Mouse (Mus musculus): ENCODE data around the gene Bak1.

Bak1 gene

GRCm38 (mm10) chr17:27048445-27049239, 19.8 kb upstream of the Bak1 start:
- no peak for DNase-seq

- DNase-seq = no peak
Observed at GRCm38 (mm10) chr17:27047762-27048444, 19.1 kb upstream of the Bak1 start.

GRCm38 (mm10) chr17:27045164-27045563, 16.4 kb upstream of the Bak1 start:
- DNase-seq = no peak

GRCm38 (mm10) chr17:27042840-27043239, 14.0 kb upstream of the Bak1 start:
- DNase-seq = no peak

GRCm38 (mm10) chr17:27041787-27042055, 12.9 kb upstream of the Bak1 start:
- DNase-seq = no peak

- DNase-seq = no peak
Observed at GRCm38 (mm10) chr17:27041046-27041786, 12.4 kb upstream of the Bak1 start.

- DNase-seq = no peak
Observed at GRCm38 (mm10) chr17:27040304-27041045, 11.7 kb upstream of the Bak1 start.

GRCm38 (mm10) chr17:27039432-27040102, 10.8 kb upstream of the Bak1 start:
- DNase-seq = no peak

- DNase-seq = no peak
Observed at GRCm38 (mm10) chr17:27038335-27039050, 9.7 kb upstream of the Bak1 start.

GRCm38 (mm10) chr17:27036465-27036864, 7.7 kb upstream of the Bak1 start:
- DNase-seq = no peak

- peak; percentile 78 for DNase-seq
Observed at GRCm38 (mm10) chr17:27032869-27033268, 4.1 kb upstream of the Bak1 start.

GRCm38 (mm10) chr17:27032328-27032727, 3.5 kb upstream of the Bak1 start:
- no peak for DNase-seq

GRCm38 (mm10) chr17:27030896-27031295, 2.1 kb upstream of the Bak1 start:
- DNase-seq = no peak

GRCm38 (mm10) chr17:27029431-27029830, 622 bp upstream of the Bak1 start:
- no peak for DNase-seq

- DNase-seq = peak; percentile 84
Observed at GRCm38 (mm10) chr17:27028284-27028795, 469 bp downstream of the Bak1 start.

- peak; percentile 64 for DNase-seq
Observed at GRCm38 (mm10) chr17:27027460-27028283, 1.1 kb downstream of the Bak1 start.

- no peak for DNase-seq
Observed at GRCm38 (mm10) chr17:27025951-27026350, 2.9 kb downstream of the Bak1 start.

- DNase-seq = no peak
Observed at GRCm38 (mm10) chr17:27025326-27025902, 3.4 kb downstream of the Bak1 start.

- DNase-seq = no peak
Observed at GRCm38 (mm10) chr17:27023342-27023741, 5.5 kb downstream of the Bak1 start.

GRCm38 (mm10) chr17:27021736-27022135, 7.1 kb downstream of the Bak1 start:
- DNase-seq = no peak
